Mouse (Mus musculus): ENCODE data around the gene Car12. TPM values are rescaled to one million over a fixed set of nuclear protein-coding genes. Genes with fewer than 3 reads are reported as not detected.

The Car12 gene
- total and polyA plus RNA-seq, 2 experiments from 2014 or later, result 7.4 to 12.5 TPM

DNA sequence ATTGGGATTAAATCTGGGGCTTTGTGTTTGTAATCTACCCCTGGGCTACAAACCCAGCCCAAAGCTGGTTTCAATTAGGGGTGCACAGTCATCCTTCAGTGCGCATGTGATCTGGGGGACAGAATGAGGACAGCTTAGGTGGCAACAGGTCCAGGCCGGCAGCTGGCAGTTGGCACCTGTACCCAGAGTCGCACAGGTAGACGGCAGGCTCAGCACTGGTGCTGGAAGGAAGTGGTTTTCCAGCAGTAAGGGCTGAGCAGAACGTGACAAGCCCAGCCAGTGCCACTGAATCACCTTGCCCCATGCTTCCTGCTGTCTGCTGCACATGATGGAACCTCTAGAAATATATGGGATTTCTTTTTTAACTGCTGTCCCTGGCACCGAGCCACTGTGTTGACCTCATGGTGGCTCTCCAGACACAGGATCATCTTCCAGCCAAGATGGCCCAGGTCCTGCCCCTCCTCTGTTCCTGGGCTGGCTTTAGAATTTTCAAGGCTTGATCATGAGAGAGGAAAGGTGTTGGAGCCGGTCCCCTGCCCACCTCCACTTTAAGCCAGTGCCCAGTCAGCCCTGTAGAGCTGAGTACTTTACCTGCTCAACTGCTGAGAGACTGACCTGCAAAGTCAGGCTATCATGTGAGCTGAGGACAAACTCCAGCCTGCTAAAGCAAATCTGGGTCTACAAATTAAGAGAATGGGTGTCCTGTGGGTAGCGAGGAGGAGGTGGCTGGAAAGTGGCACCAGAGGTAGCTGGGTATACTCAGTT lies 7.4 kb downstream of the Car12 start:
- no peaks in the 10 kb centered on the region for H3K9me3 ChIP-seq (ENCODE audit: low read length)
- WGBS, result 89% methylated on average over 8 of the region's 8 CpGs
- H3K4me3 ChIP-seq (ENCODE audit: low read length), result no peak overlapping the region
- no peak overlapping the region for H3K27ac ChIP-seq
- no peak overlapping the region for H3K9ac ChIP-seq (replicated peaks; ENCODE audit: low read length)
- no peak for TF ChIP-seq CTCF (IDR thresholded peaks at IDR 0.05; ENCODE audit: low read depth)
- peaks cover 6% of the 10 kb centered on the region; the same call in 1 of the 2 replicates for H3K4me1 ChIP-seq (ENCODE audit: insufficient read depth, low read length)
- no peak overlapping the region for H3K4me2 ChIP-seq (ENCODE audit: low read depth, low read length)
- ATAC-seq (no peak), DNase-seq (ENCODE audit: low spot score) (no peak)
- no peaks in the 10 kb centered on the region for H3K36me3 ChIP-seq (ENCODE audit: insufficient read depth, low read length)
- no peaks in the 10 kb centered on the region for H3K27me3 ChIP-seq (ENCODE audit: insufficient read depth, low read length)

GRCm38 (mm10) chr9:66722187-66722868 lies 8.8 kb downstream of the Car12 start:
- Histone ChIP-seq H3K4me3 (ENCODE audit: low read length) (no peak overlapping the region), H3K27me3 (ENCODE audit: insufficient read depth, low read length) (no peaks in the 10 kb centered on the region), H3K36me3 (ENCODE audit: insufficient read depth, low read length) (no peaks in the 10 kb centered on the region), H3K27ac (no peak overlapping the region), H3K9ac (replicated peaks; ENCODE audit: low read length) (no peak overlapping the region), H3K4me1 (ENCODE audit: insufficient read depth, low read length) (peaks cover 6% of the 10 kb centered on the region; the same call in 1 of the 2 replicates), H3K9me3 (ENCODE audit: low read length) (no peaks in the 10 kb centered on the region), H3K4me2 (ENCODE audit: low read depth, low read length) (no peak overlapping the region)
- DNase-seq (ENCODE audit: low spot score), result no peak
- no peak for ATAC-seq
- no peak for TF ChIP-seq CTCF (IDR thresholded peaks at IDR 0.05; ENCODE audit: low read depth)
- WGBS, result 73% methylated on average over 5 of the region's 5 CpGs

DNA sequence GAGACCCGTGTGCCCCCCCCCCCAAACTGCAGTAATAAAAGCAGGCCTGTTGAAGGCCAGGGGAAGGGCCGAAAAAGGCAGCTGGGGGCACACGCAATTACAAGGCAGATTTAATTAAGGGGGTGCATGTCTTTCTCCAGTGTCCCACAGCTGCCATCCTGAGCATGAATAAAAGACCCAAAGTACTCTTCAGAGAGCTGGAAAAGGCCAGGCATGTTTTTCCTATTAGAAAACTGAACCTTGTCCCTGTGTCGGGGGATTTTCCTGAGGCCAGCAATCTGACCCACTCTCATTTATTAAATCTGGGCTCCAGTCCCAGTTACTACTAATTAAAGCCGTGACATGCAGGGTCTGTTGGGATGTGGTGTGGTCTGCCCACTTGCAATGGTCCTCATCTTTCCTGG lies 9.4 kb downstream of the Car12 start:
- Histone ChIP-seq H3K9ac (replicated peaks; ENCODE audit: low read length) (no peak overlapping the region), H3K27ac (0 out of 2 replicates have a peak overlapping the region, but pooled peaks have one; percentile 2), H3K36me3 (ENCODE audit: insufficient read depth, low read length) (no peaks in the 10 kb centered on the region), H3K27me3 (ENCODE audit: insufficient read depth, low read length) (no peaks in the 10 kb centered on the region), H3K4me3 (ENCODE audit: low read length) (no peak overlapping the region), H3K9me3 (ENCODE audit: low read length) (no peaks in the 10 kb centered on the region), H3K4me1 (ENCODE audit: insufficient read depth, low read length) (peaks cover 6% of the 10 kb centered on the region; the same call in 1 of the 2 replicates), H3K4me2 (ENCODE audit: low read depth, low read length) (no peak overlapping the region)
- 32% methylated on average over 5 of the region's 5 CpGs for WGBS
- no peak for TF ChIP-seq CTCF (IDR thresholded peaks at IDR 0.05; ENCODE audit: low read depth)
- DNase-seq (ENCODE audit: low spot score), result peak; percentile 27
- no peak for ATAC-seq

DNA sequence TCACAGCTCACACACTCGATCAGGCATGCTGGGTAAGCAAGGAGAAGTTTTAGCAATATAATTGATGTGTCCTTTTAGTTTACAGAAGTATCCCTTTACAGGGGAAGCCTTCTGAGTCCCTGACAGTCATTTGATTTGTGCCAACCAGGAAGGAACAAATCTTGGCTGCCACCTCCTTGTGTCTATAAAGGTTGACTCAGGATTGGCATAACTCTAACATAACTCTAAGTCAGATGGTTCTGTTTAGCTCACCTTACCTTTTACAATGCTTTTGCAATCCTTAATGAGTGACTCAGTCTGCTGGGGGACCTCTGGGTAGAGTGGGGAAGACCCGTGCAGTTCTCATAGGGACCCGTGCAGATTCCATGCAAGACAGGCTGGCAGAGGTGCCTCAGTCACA lies 12.1 kb downstream of the Car12 start:
- DNase-seq (ENCODE audit: low spot score), result no peak

GRCm38 (mm10) chr9:66727333-66727732 lies 13.8 kb downstream of the Car12 start:
- no peaks in the 10 kb centered on the region for H3K36me3 ChIP-seq (ENCODE audit: insufficient read depth, low read length)
- H3K4me1 ChIP-seq (ENCODE audit: insufficient read depth, low read length), result peaks cover 6% of the 10 kb centered on the region; the same call in 1 of the 2 replicates
- H3K9me3 ChIP-seq (ENCODE audit: low read length), result no peaks in the 10 kb centered on the region
- no peaks in the 10 kb centered on the region for H3K27me3 ChIP-seq (ENCODE audit: insufficient read depth, low read length)
- no peak for TF ChIP-seq CTCF (IDR thresholded peaks at IDR 0.05; ENCODE audit: low read depth)
- no peak overlapping the region for H3K4me2 ChIP-seq (ENCODE audit: low read depth, low read length)
- H3K4me3 ChIP-seq (ENCODE audit: low read length), result no peak overlapping the region
- 67% methylated on average over 7 of the region's 7 CpGs for WGBS
- H3K27ac ChIP-seq, result no peak overlapping the region
- ATAC-seq (no peak), DNase-seq (ENCODE audit: low spot score) (no peak)
- H3K9ac ChIP-seq (replicated peaks; ENCODE audit: low read length), result no peak overlapping the region

More for the DNA sequence above, 12.1 kb downstream of the Car12 start:
- Histone ChIP-seq H3K27ac (no peak overlapping the region), H3K27me3 (ENCODE audit: insufficient read depth, low read length) (no peaks in the 10 kb centered on the region), H3K9me3 (ENCODE audit: low read length) (no peaks in the 10 kb centered on the region), H3K4me1 (ENCODE audit: insufficient read depth, low read length) (peaks cover 6% of the 10 kb centered on the region; the same call in 1 of the 2 replicates), H3K9ac (replicated peaks; ENCODE audit: low read length) (no peak overlapping the region), H3K4me3 (ENCODE audit: low read length) (no peak overlapping the region), H3K4me2 (ENCODE audit: low read depth, low read length) (no peak overlapping the region), H3K36me3 (ENCODE audit: insufficient read depth, low read length) (no peaks in the 10 kb centered on the region)
- 81% methylated on average over 3 of the region's 3 CpGs for whole genome bisulfite sequencing
- no peak for TF ChIP-seq CTCF (IDR thresholded peaks at IDR 0.05; ENCODE audit: low read depth)
- ATAC-seq, result no peak

- ATAC-seq, result no peak
- WGBS, result 68% methylated on average over 3 of the region's 3 CpGs
- TF ChIP-seq CTCF (IDR thresholded peaks at IDR 0.05; ENCODE audit: low read depth), result no peak
Measured at GRCm38 (mm10) chr9:66730556-66730955, 17.1 kb downstream of the Car12 start.

More at GRCm38 (mm10) chr9:66730556-66730955, 17.1 kb downstream of the Car12 start:
- Histone ChIP-seq H3K27me3 (ENCODE audit: insufficient read depth, low read length) (no peaks in the 10 kb centered on the region), H3K36me3 (ENCODE audit: insufficient read depth, low read length) (no peaks in the 10 kb centered on the region), H3K27ac (no peak overlapping the region), H3K9me3 (ENCODE audit: low read length) (no peaks in the 10 kb centered on the region), H3K9ac (replicated peaks; ENCODE audit: low read length) (no peak overlapping the region), H3K4me3 (ENCODE audit: low read length) (no peak overlapping the region), H3K4me2 (ENCODE audit: low read depth, low read length) (no peak overlapping the region), H3K4me1 (ENCODE audit: insufficient read depth, low read length) (peaks cover 5% of the 10 kb centered on the region; the same call in 1 of the 2 replicates)
- no peak for DNase-seq (ENCODE audit: low spot score)

All from hindbrain, postnatal 0 days (tissue).